Mouse (Mus musculus) lung, postnatal 0 days (tissue): Measurements from ENCODE around the gene Foxj1. TPM values are rescaled to one million over a fixed set of nuclear protein-coding genes. Genes with fewer than 3 reads are reported as not detected.

Source experiments
- ATAC-seq: fragments of 200-750 bp; cut with Nextera tagmentation; 2 replicates; pipeline ENCODE4 v1.8.0; 2017; ENCODE audit warnings: moderate library complexity
- DNase-seq: peaks from one replicate; pipeline ENCODE4 v3.0.0-alpha.2; 2016; ENCODE audit warnings: low spot score
- H3K27ac ChIP-seq: fragments of 300-500 bp; sonication (generic); 2 replicates; pipeline ENCODE4 v1.5.1; 2014; ENCODE audit warnings: antibody characterized with exemption, mild to moderate bottlenecking, low read length, mixed read lengths
- H3K27me3 ChIP-seq: fragments of 300-500 bp; sonication (generic); replicated peaks from 2 replicates; pipeline ENCODE4 v1.6.1; 2014; ENCODE audit warnings: low read length, mixed read lengths; ENCODE audit not compliant: insufficient read depth
- H3K36me3 ChIP-seq: fragments of 300-500 bp; sonication (generic); 2 replicates; pipeline ENCODE4 v1.6.1; 2014; ENCODE audit warnings: low read length, mixed read lengths; ENCODE audit not compliant: insufficient read depth
- H3K4me1 ChIP-seq: fragments of 300-500 bp; sonication (generic); 2 replicates; pipeline ENCODE4 v1.6.1; 2014; ENCODE audit warnings: antibody characterized with exemption, low read depth, low read length, mixed read lengths; ENCODE audit not compliant: insufficient read depth
- H3K4me2 ChIP-seq: fragments of 300-500 bp; sonication (generic); replicated peaks from 2 replicates; pipeline ENCODE4 v1.6.1; 2014; ENCODE audit warnings: low read depth, mild to moderate bottlenecking, low read length, moderate library complexity, mixed read lengths
- H3K4me3 ChIP-seq: fragments of 300-500 bp; sonication (generic); 2 replicates; pipeline ENCODE4 v1.5.1; 2014; ENCODE audit warnings: low read depth, low read length
- H3K9ac ChIP-seq: fragments of 300-500 bp; sonication (generic); replicated peaks from 2 replicates; pipeline ENCODE4 v1.6.1; 2014; ENCODE audit warnings: low read depth, mild to moderate bottlenecking
- H3K9me3 ChIP-seq: fragments of 300-500 bp; sonication (generic); 2 replicates; pipeline ENCODE4 v1.6.1; 2016; ENCODE audit warnings: low read length, mixed read lengths
- CTCF ChIP-seq: IDR thresholded peaks from 2 replicates; pipeline ENCODE4 v1.5.1; 2016; ENCODE audit warnings: antibody characterized with exemption, mild to moderate bottlenecking
- EP300 ChIP-seq: IDR thresholded peaks from 2 replicates; pipeline ENCODE4 v1.6.1; 2016; ENCODE audit warnings: antibody characterized with exemption, mild to moderate bottlenecking, control low read depth
- WGBS: fragments of 180-500 bp; shearing (Covaris S2); extraction: QIAGEN DNeasy Blood & Tissue Kit; methylation state at CpG from one replicate; pipeline ENCODE4 v1.1.7; 2014; 5-methylcytosine and 5-hydroxymethylcytosine counted together
- polyA plus RNA-seq: library from polyadenylated mRNA; unstranded; fragments of >200 nt; fragmentation: Nextera tagmentation; extraction: Ambion mirVana; gene quantifications from 2 replicates; pipeline ENCODE4 v1.2.1, GENCODE M21; 2015

Gene Foxj1
- polyA plus RNA-seq, 1 experiment from 2014 or later: 39.8 TPM

DNA sequence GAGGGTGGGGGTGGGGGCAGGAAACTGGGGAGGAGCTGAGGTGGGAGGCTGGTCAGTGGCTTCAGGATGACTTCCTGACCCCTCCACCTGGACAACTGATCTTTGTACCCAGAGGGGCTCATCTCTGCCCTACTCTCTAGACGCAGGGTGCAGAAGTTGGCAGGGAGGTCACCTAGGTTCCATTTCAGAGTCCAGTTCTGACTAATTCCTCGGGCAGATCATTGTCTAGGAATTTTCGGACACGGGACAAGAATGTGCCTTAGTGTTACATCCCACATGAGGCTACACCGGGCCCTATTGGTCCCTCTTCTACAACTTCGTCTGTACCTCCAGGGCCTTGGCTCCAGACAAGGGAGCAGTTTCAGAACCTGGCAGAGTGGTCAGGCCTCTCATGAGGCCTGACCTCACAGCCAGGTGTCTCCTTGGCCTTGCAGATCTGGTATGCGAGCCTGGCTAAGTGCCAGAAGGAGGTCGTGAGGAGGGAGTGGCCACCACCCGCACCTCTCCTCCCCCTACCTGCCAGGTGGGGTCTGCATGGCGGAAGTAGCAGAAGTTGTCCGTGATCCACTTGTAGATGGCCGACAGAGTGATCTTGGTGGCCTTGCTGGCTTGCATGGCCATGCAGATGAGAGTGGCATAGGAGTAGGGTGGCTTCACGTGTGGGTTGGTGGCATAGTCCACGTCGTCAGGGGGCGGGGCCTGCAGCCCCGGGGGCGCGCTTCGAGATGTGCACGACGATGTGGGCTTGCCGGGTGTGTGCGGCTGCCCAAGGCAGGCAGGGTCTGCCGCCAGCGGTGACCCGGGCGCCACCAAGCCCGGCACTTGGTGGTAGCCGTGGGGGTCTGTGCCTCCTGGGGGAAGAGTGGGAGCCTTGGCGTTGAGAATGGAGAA, 1.4 kb downstream of the Foxj1 start:
- H3K4me1 ChIP-seq: peaks cover 16% of the 10 kb centered on the region; the same call in 1 of the 2 replicates
- TF ChIP-seq CTCF (no peak), EP300 (no peak)
- H3K36me3 ChIP-seq: no peaks in the 10 kb centered on the region
- H3K9me3 ChIP-seq: no peaks in the 10 kb centered on the region
- H3K9ac ChIP-seq: no peak overlapping the region
- no peak overlapping the region for H3K27ac ChIP-seq
- no peak for ATAC-seq
- no peak for DNase-seq
- WGBS: 23% methylated on average over 28 of the region's 31 CpGs
- H3K4me2 ChIP-seq: peak overlapping the region; percentile 100
- H3K27me3 ChIP-seq: peaks cover 12% of the 10 kb centered on the region
- H3K4me3 ChIP-seq: peak overlapping the region; percentile 66; the same call in 1 of the 2 replicates

GRCm38 (mm10) chr11:116332983-116333270, 2.3 kb downstream of the Foxj1 start:
- Histone ChIP-seq H3K27ac (no peak overlapping the region), H3K4me3 (no peak overlapping the region)

GRCm38 (mm10) chr11:116332232-116332982, 2.8 kb downstream of the Foxj1 start:
- Histone ChIP-seq H3K27me3 (peaks cover 12% of the 10 kb centered on the region), H3K4me2 (no peak overlapping the region), H3K9me3 (no peaks in the 10 kb centered on the region), H3K9ac (no peak overlapping the region), H3K4me1 (peaks cover 16% of the 10 kb centered on the region; the same call in 1 of the 2 replicates), H3K27ac (no peak overlapping the region), H3K4me3 (no peak overlapping the region), H3K36me3 (no peaks in the 10 kb centered on the region)
- WGBS: 49% methylated on average over 14 of the region's 19 CpGs
- ATAC-seq: no peak
- no peak for TF ChIP-seq EP300
- TF ChIP-seq CTCF: no peak
- no peak for DNase-seq

More at GRCm38 (mm10) chr11:116332983-116333270, 2.3 kb downstream of the Foxj1 start:
- Histone ChIP-seq H3K36me3 (no peaks in the 10 kb centered on the region), H3K4me1 (peaks cover 16% of the 10 kb centered on the region; the same call in 1 of the 2 replicates), H3K27me3 (peaks cover 12% of the 10 kb centered on the region), H3K4me2 (no peak overlapping the region), H3K9ac (no peak overlapping the region), H3K9me3 (no peaks in the 10 kb centered on the region)
- WGBS: 92% methylated on average over 3 of the region's 3 CpGs
- no peak for TF ChIP-seq CTCF
- no peak for TF ChIP-seq EP300
- DNase-seq (no peak), ATAC-seq (no peak)

- Histone ChIP-seq H3K27ac (no peak overlapping the region), H3K4me3 (no peak overlapping the region), H3K9ac (no peak overlapping the region), H3K4me1 (peaks cover 11% of the 10 kb centered on the region; the same call in 1 of the 2 replicates), H3K27me3 (peaks cover 12% of the 10 kb centered on the region), H3K4me2 (no peak overlapping the region), H3K36me3 (no peaks in the 10 kb centered on the region), H3K9me3 (no peaks in the 10 kb centered on the region)
- 47% methylated on average over 6 of the region's 7 CpGs for WGBS
- no peak for DNase-seq
- no peak for TF ChIP-seq EP300
- no peak for TF ChIP-seq CTCF
- ATAC-seq: peak; percentile 5; the same call in 1 of the 2 replicates
Observed at GRCm38 (mm10) chr11:116330211-116330518, 5.0 kb downstream of the Foxj1 start.

GRCm38 (mm10) chr11:116329314-116330210, 5.6 kb downstream of the Foxj1 start:
- WGBS: 53% methylated on average over 18 of the region's 18 CpGs
- DNase-seq (no peak), ATAC-seq (peak; percentile 31)
- Histone ChIP-seq H3K9ac (no peak overlapping the region), H3K9me3 (no peaks in the 10 kb centered on the region), H3K27ac (no peak overlapping the region), H3K4me1 (0 out of 2 replicates have a peak, but pooled peaks cover 6% of the 10 kb centered on the region), H3K27me3 (peaks cover 7% of the 10 kb centered on the region), H3K36me3 (no peaks in the 10 kb centered on the region), H3K4me2 (no peak overlapping the region), H3K4me3 (no peak overlapping the region)
- TF ChIP-seq CTCF (no peak), EP300 (no peak)
